Mouse (Mus musculus): ENCODE measurements around the gene Gm20388. TPM values are rescaled to one million over a fixed set of nuclear protein-coding genes. Genes with fewer than 3 reads are reported as not detected.

Gm20388 gene
- polyA plus RNA-seq, 1 experiment from 2014 or later: not detected

DNA sequence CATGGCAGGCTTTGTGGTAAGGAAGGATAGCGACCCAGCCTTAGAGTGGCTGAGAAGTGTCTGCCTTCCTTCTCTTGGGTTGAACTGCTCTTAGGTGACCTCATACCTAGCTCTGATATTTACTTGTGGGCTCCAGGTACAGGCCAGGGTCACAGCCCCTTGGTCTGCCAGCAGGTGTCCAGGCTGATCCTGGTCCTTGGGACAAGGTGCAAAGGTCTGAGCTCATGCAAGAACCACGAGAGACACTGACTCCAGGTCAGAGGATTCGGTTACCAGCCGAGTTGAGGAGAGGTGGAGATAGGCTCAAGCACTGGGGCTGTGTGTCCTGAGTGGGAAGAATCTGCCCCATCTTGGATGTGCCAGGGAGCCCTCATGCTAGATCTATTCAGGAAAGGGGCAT lies 3333.7 kb downstream of the Gm20388 start:
- H3K9me3 ChIP-seq (ENCODE audit: control insufficient read depth, low read length): no peaks in the 10 kb centered on the region
- ATAC-seq (ENCODE audit: low FRiP score) (no peak), DNase-seq (ENCODE audit: low spot score) (no peak)
- H3K4me2 ChIP-seq (replicated peaks): no peak overlapping the region
- WGBS: 99% methylated on average over 4 of the region's 4 CpGs
- no peak overlapping the region for H3K4me3 ChIP-seq (replicated peaks; ENCODE audit: low read length)
- H3K27me3 ChIP-seq (ENCODE audit: control insufficient read depth, insufficient read depth, low read length): no peaks in the 10 kb centered on the region
- H3K9ac ChIP-seq: no peak overlapping the region
- no peaks in the 10 kb centered on the region for H3K4me1 ChIP-seq (replicated peaks; ENCODE audit: control insufficient read depth, insufficient read depth, low read length)
- peaks cover 80% of the 10 kb centered on the region for H3K36me3 ChIP-seq (replicated peaks; ENCODE audit: control insufficient read depth, insufficient read depth)
- H3K27ac ChIP-seq: no peak overlapping the region

- no peak overlapping the region for H3K4me2 ChIP-seq (replicated peaks)
- no peaks in the 10 kb centered on the region for H3K9me3 ChIP-seq (ENCODE audit: control insufficient read depth, low read length)
- ATAC-seq (ENCODE audit: low FRiP score): no peak
- peaks cover 91% of the 10 kb centered on the region for H3K36me3 ChIP-seq (replicated peaks; ENCODE audit: control insufficient read depth, insufficient read depth)
- H3K27me3 ChIP-seq (ENCODE audit: control insufficient read depth, insufficient read depth, low read length): no peaks in the 10 kb centered on the region
- 94% methylated on average over 12 of the region's 12 CpGs for WGBS
- H3K4me3 ChIP-seq (replicated peaks; ENCODE audit: low read length): no peak overlapping the region
- no peak overlapping the region for H3K9ac ChIP-seq
- no peak overlapping the region for H3K27ac ChIP-seq
- H3K4me1 ChIP-seq (replicated peaks; ENCODE audit: control insufficient read depth, insufficient read depth, low read length): no peaks in the 10 kb centered on the region
- DNase-seq (ENCODE audit: low spot score): no peak
Observed at GRCm38 (mm10) chr8:123245543-123245942, 3334.9 kb downstream of the Gm20388 start.

- H3K36me3 ChIP-seq (replicated peaks; ENCODE audit: control insufficient read depth, insufficient read depth): peaks cover 93% of the 10 kb centered on the region
- 94% methylated on average over 6 of the region's 6 CpGs for WGBS
- H3K4me3 ChIP-seq (replicated peaks; ENCODE audit: low read length): no peak overlapping the region
- no peak overlapping the region for H3K4me2 ChIP-seq (replicated peaks)
- H3K9me3 ChIP-seq (ENCODE audit: control insufficient read depth, low read length): no peaks in the 10 kb centered on the region
- H3K9ac ChIP-seq: no peak overlapping the region
- no peaks in the 10 kb centered on the region for H3K27me3 ChIP-seq (ENCODE audit: control insufficient read depth, insufficient read depth, low read length)
- H3K27ac ChIP-seq: no peak overlapping the region
- H3K4me1 ChIP-seq (replicated peaks; ENCODE audit: control insufficient read depth, insufficient read depth, low read length): peaks cover 3% of the 10 kb centered on the region
- ATAC-seq (ENCODE audit: low FRiP score) (no peak), DNase-seq (ENCODE audit: low spot score) (no peak)
Observed at GRCm38 (mm10) chr8:123247748-123248147, 3337.1 kb downstream of the Gm20388 start.

GRCm38 (mm10) chr8:123248596-123248995 lies 3338.0 kb downstream of the Gm20388 start:
- H3K27me3 ChIP-seq (ENCODE audit: control insufficient read depth, insufficient read depth, low read length): no peaks in the 10 kb centered on the region
- no peak overlapping the region for H3K4me3 ChIP-seq (replicated peaks; ENCODE audit: low read length)
- H3K9ac ChIP-seq: no peak overlapping the region
- peaks cover 85% of the 10 kb centered on the region for H3K36me3 ChIP-seq (replicated peaks; ENCODE audit: control insufficient read depth, insufficient read depth)
- H3K4me2 ChIP-seq (replicated peaks): no peak overlapping the region
- no peaks in the 10 kb centered on the region for H3K9me3 ChIP-seq (ENCODE audit: control insufficient read depth, low read length)
- 91% methylated on average over 8 of the region's 8 CpGs for WGBS
- peaks cover 9% of the 10 kb centered on the region for H3K4me1 ChIP-seq (replicated peaks; ENCODE audit: control insufficient read depth, insufficient read depth, low read length)
- DNase-seq (ENCODE audit: low spot score) (no peak), ATAC-seq (ENCODE audit: low FRiP score) (no peak)
- H3K27ac ChIP-seq: no peak overlapping the region

GRCm38 (mm10) chr8:123250940-123251339 lies 3340.3 kb downstream of the Gm20388 start:
- Histone ChIP-seq H3K4me2 (replicated peaks) (no peak overlapping the region), H3K4me3 (replicated peaks; ENCODE audit: low read length) (no peak overlapping the region), H3K4me1 (replicated peaks; ENCODE audit: control insufficient read depth, insufficient read depth, low read length) (peaks cover 22% of the 10 kb centered on the region), H3K36me3 (replicated peaks; ENCODE audit: control insufficient read depth, insufficient read depth) (peaks cover 65% of the 10 kb centered on the region), H3K27ac (no peak overlapping the region), H3K9ac (no peak overlapping the region), H3K9me3 (ENCODE audit: control insufficient read depth, low read length) (no peaks in the 10 kb centered on the region), H3K27me3 (ENCODE audit: control insufficient read depth, insufficient read depth, low read length) (no peaks in the 10 kb centered on the region)
- 95% methylated on average over 5 of the region's 5 CpGs for WGBS
- no peak for DNase-seq (ENCODE audit: low spot score)
- no peak for ATAC-seq (ENCODE audit: low FRiP score)

DNA sequence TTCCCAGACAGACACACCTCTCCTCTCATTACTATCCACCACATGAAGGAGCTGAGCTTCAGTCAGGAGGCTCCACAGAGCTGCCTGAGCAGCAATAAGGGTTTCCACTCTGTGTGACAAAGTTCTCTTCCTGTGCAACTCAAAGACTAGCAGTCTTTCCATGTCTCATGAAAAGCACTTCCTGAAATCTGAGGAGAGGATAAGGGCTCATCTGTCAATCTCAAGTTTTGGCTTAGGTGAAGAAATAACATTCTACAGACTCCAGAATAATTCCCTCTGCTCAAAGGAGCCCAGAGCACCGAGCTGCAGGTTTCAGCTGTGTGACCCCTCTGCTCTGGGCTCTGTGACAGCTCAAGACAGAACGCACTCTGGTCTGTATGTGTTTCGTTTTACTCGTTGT lies 3342.3 kb downstream of the Gm20388 start:
- DNase-seq (ENCODE audit: low spot score) (no peak), ATAC-seq (ENCODE audit: low FRiP score) (no peak)
- Histone ChIP-seq H3K4me3 (replicated peaks; ENCODE audit: low read length) (peak overlapping the region; percentile 98), H3K27me3 (ENCODE audit: control insufficient read depth, insufficient read depth, low read length) (no peaks in the 10 kb centered on the region), H3K9me3 (ENCODE audit: control insufficient read depth, low read length) (no peaks in the 10 kb centered on the region), H3K27ac (peak overlapping the region; percentile 93; the same call in 1 of the 2 replicates), H3K9ac (peak overlapping the region; percentile 98), H3K36me3 (replicated peaks; ENCODE audit: control insufficient read depth, insufficient read depth) (peaks cover 65% of the 10 kb centered on the region), H3K4me2 (replicated peaks) (peak overlapping the region; percentile 98), H3K4me1 (replicated peaks; ENCODE audit: control insufficient read depth, insufficient read depth, low read length) (peaks cover 22% of the 10 kb centered on the region)
- WGBS: 69% methylated on average over 4 of the region's 4 CpGs

- Histone ChIP-seq H3K9me3 (ENCODE audit: control insufficient read depth, low read length) (no peaks in the 10 kb centered on the region), H3K27me3 (ENCODE audit: control insufficient read depth, insufficient read depth, low read length) (no peaks in the 10 kb centered on the region), H3K4me3 (replicated peaks; ENCODE audit: low read length) (peak overlapping the region; percentile 98), H3K4me2 (replicated peaks) (peak overlapping the region; percentile 98), H3K9ac (peak overlapping the region; percentile 98), H3K36me3 (replicated peaks; ENCODE audit: control insufficient read depth, insufficient read depth) (peaks cover 65% of the 10 kb centered on the region), H3K4me1 (replicated peaks; ENCODE audit: control insufficient read depth, insufficient read depth, low read length) (peaks cover 22% of the 10 kb centered on the region), H3K27ac (peak overlapping the region; percentile 93)
- no peak for DNase-seq (ENCODE audit: low spot score)
- WGBS: under 1% methylated on average over 38 of the region's 40 CpGs
- peak; percentile 72 for ATAC-seq (ENCODE audit: low FRiP score)
Observed at GRCm38 (mm10) chr8:123253451-123254098, 3342.9 kb downstream of the Gm20388 start.

- Histone ChIP-seq H3K4me2 (replicated peaks) (peak within 1 kb of the TSS; percentile 98), H3K9ac (peak within 1 kb of the TSS; percentile 98), H3K27ac (peak within 1 kb of the TSS; percentile 93), H3K4me1 (replicated peaks; ENCODE audit: control insufficient read depth, insufficient read depth, low read length) (peaks cover 22% of the 10 kb centered on the region), H3K27me3 (ENCODE audit: control insufficient read depth, insufficient read depth, low read length) (no peaks in the 10 kb centered on the region), H3K4me3 (replicated peaks; ENCODE audit: low read length) (peak within 1 kb of the TSS; percentile 98), H3K36me3 (replicated peaks; ENCODE audit: control insufficient read depth, insufficient read depth) (peaks cover 65% of the 10 kb centered on the region), H3K9me3 (ENCODE audit: control insufficient read depth, low read length) (no peaks in the 10 kb centered on the region)
- ATAC-seq (ENCODE audit: low FRiP score): peak; percentile 94
- peak; percentile 83 for DNase-seq (ENCODE audit: low spot score)
- under 1% methylated on average over 73 of the region's 99 CpGs for WGBS
Observed at GRCm38 (mm10) chr8:123254099-123254885, 3343.7 kb downstream of the Gm20388 start, which contains the start of the genes Zfp276 and Vps9d1. TSS of gene Zfp276 (plus strand) at chr8:123254195. TSS of gene Vps9d1 (minus strand) at chr8:123254348.

DNA sequence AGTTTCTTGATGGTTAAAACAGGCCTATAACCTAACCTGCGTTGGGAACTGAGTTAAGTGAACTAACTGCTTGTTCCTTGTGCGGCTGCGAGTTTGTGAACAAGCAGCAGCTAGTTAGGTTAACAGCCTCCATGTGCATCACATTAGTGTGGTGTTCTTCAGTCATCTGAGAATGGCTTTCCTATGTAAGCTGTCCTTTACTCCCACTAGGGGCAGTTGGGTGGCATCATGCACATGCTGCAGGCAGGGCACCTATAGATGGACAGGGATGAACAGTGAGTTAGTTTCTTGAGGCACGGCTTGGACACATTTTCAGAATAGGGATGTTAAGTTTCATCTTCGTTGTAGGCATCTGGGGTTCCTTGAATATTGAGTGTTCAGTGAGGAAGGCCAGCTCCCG lies 3344.5 kb downstream of the Gm20388 start:
- Histone ChIP-seq H3K9me3 (ENCODE audit: control insufficient read depth, low read length) (no peaks in the 10 kb centered on the region), H3K4me1 (replicated peaks; ENCODE audit: control insufficient read depth, insufficient read depth, low read length) (peaks cover 22% of the 10 kb centered on the region), H3K27me3 (ENCODE audit: control insufficient read depth, insufficient read depth, low read length) (no peaks in the 10 kb centered on the region), H3K36me3 (replicated peaks; ENCODE audit: control insufficient read depth, insufficient read depth) (peaks cover 65% of the 10 kb centered on the region), H3K4me2 (replicated peaks) (peak overlapping the region; percentile 98), H3K4me3 (replicated peaks; ENCODE audit: low read length) (peak overlapping the region; percentile 98), H3K9ac (peak overlapping the region; percentile 98), H3K27ac (no peak overlapping the region)
- WGBS: 71% methylated on average over 6 of the region's 6 CpGs
- ATAC-seq (ENCODE audit: low FRiP score): no peak
- no peak for DNase-seq (ENCODE audit: low spot score)
